Mouse (Mus musculus) layer of hippocampus, postnatal 25 days (tissue): ENCODE data around the gene Agpat4. TPM values are rescaled to one million over a fixed set of nuclear protein-coding genes. Genes with fewer than 3 reads are reported as not detected.
"Not testable (repeated sequence)": the region's sequence is repeated elsewhere in the genome, so short reads cannot be mapped to it uniquely, and the experiment has no call there.

Experiments
- DNase-seq, 2 experiments: peaks; one replicate each; pipeline ENCODE4 v3.0.0; 2022; ENCODE audit warnings: mixed read lengths in 2 of 2, low spot score in 1 of 2; ENCODE audit errors: extremely low spot score in 1 of 2
- total RNA-seq, 2 experiments: library from RNA; stranded (reverse); gene quantifications; 2 replicates each; pipeline ENCODE4 v1.2.3; 2021

Gene Agpat4
- total RNA-seq, 2 experiments from 2014 or later, result 72.5 to 74.5 TPM

GRCm38 (mm10) chr17:12121226-12121794 is 2.8 kb downstream of the Agpat4 start:
- DNase-seq, result no peak

- not testable (repeated sequence) for DNase-seq
Observed at GRCm38 (mm10) chr17:12122262-12122661, 3.8 kb downstream of the Agpat4 start.

GRCm38 (mm10) chr17:12123168-12123567 is 4.7 kb downstream of the Agpat4 start:
- DNase-seq, result no peak

GRCm38 (mm10) chr17:12127056-12127455 is 8.6 kb downstream of the Agpat4 start:
- DNase-seq, result no peak

GRCm38 (mm10) chr17:12128976-12129375 is 10.5 kb downstream of the Agpat4 start:
- DNase-seq, result no peak

GRCm38 (mm10) chr17:12131171-12131570 is 12.7 kb downstream of the Agpat4 start:
- no peak for DNase-seq

- DNase-seq, result no peak
Observed at GRCm38 (mm10) chr17:12131581-12131980, 13.1 kb downstream of the Agpat4 start.

GRCm38 (mm10) chr17:12132904-12133303 is 14.4 kb downstream of the Agpat4 start:
- DNase-seq, result no peak

GRCm38 (mm10) chr17:12133985-12134384 is 15.5 kb downstream of the Agpat4 start:
- no peak for DNase-seq

- no peak for DNase-seq
Observed at GRCm38 (mm10) chr17:12134975-12135633, 16.6 kb downstream of the Agpat4 start.

GRCm38 (mm10) chr17:12138355-12138754 is 19.9 kb downstream of the Agpat4 start:
- DNase-seq, result no peak

- DNase-seq, result no peak
Observed at GRCm38 (mm10) chr17:12143948-12144364, 25.5 kb downstream of the Agpat4 start.

GRCm38 (mm10) chr17:12146132-12146681 is 27.7 kb downstream of the Agpat4 start:
- DNase-seq, result no peak

GRCm38 (mm10) chr17:12147830-12148229 is 29.3 kb downstream of the Agpat4 start:
- no peak for DNase-seq

GRCm38 (mm10) chr17:12149232-12149861 is 30.8 kb downstream of the Agpat4 start:
- DNase-seq, result no peak

- no peak for DNase-seq
Observed at GRCm38 (mm10) chr17:12150970-12151369, 32.5 kb downstream of the Agpat4 start.

GRCm38 (mm10) chr17:12154260-12154659 is 35.8 kb downstream of the Agpat4 start:
- DNase-seq, result no peak

GRCm38 (mm10) chr17:12155236-12155635 is 36.7 kb downstream of the Agpat4 start:
- no peak for DNase-seq

GRCm38 (mm10) chr17:12155872-12156271 is 37.4 kb downstream of the Agpat4 start:
- DNase-seq, result no peak

GRCm38 (mm10) chr17:12156661-12157060 is 38.2 kb downstream of the Agpat4 start:
- DNase-seq, result no peak

GRCm38 (mm10) chr17:12157203-12157602 is 38.7 kb downstream of the Agpat4 start:
- DNase-seq, result no peak
